Mouse (Mus musculus) adrenal gland, adult 8-10 months (tissue): ENCODE data around the gene Il6ra. TPM values are rescaled to one million over a fixed set of nuclear protein-coding genes. Genes with fewer than 3 reads are reported as not detected.
"Not testable (repeated sequence)": the region's sequence is repeated elsewhere in the genome, so short reads cannot be mapped to it uniquely, and the experiment has no call there.

Experiments used
- DNase-seq: peaks from one replicate; pipeline ENCODE4 v3.0.0; 2022
- total RNA-seq, 4 experiments: library from RNA; stranded (reverse); gene quantifications; 2 replicates each; pipeline ENCODE4 v1.2.4; 2022

Il6ra gene
- total RNA-seq, 4 experiments from 2014 or later, result 6.7 to 13.4 (median 10.1) TPM

- no peak for DNase-seq
These were observed 38.0 kb downstream of the Il6ra start for GRCm38 (mm10) chr3:89875021-89875420.

DNA sequence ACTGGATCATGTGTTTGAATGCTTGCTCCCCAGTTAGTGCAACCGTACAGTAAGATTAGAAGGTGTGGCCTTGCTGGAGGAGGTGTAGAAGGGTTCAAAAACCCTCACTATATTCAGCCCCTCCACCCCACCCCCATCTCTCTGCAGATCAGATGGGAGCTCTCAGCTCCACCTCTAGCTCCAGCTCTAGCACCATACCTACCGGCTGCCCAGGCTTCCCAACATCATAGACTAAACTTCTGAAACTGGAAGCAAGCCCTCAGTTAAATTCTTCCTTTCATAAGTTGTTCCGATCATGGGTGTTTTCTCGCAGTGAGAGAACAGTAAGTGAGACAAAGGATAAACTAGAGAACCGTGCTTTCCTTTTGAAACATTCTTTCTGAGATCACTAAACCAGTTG is 38.9 kb downstream of the Il6ra start:
- DNase-seq, result no peak

DNA sequence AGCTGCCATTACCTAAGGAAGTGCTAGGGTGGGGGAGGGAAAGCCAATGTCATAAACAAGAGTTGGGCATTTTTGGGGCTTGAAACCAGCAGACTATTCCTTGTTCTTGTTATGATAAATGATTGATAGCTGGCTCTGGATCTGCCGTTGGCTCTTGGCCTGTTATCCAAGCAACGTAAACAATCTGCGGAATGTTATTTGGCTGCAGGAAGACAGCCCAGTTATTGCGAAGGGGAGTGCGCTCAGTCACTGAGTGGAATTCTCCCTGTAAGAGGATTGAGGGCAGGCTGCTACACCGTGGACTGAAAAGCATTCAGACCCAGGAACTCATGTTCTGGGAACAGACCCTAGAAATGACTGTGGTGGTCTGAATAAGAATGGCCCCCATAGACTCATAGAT is 40.3 kb downstream of the Il6ra start:
- no peak for DNase-seq

DNA sequence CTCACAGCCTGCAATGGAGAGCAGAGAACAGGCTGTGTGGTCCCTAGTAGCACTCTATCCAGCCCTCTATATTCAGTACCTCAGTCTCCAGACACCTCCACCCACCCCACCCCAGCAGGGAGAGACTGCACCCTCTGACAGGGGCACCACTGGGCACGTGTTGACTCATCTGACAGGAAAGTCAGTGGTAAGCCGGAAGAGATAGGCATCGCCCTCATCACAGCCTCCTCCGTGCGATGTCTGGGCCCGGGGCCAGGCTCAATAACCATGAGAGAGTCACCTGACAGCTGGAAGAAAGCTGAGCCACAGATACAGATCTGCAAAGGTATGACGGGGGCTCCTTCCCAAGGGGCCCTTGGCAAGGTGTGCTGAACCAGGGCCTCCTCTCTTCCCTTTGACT is 40.8 kb downstream of the Il6ra start:
- no peak for DNase-seq

GRCm38 (mm10) chr3:89871339-89871914 is 41.6 kb downstream of the Il6ra start:
- DNase-seq, result no peak

- no peak for DNase-seq
These were observed 42.3 kb downstream of the Il6ra start for GRCm38 (mm10) chr3:89870472-89871271.

- no peak for DNase-seq
These were observed 43.4 kb downstream of the Il6ra start for GRCm38 (mm10) chr3:89869556-89869955.

DNA sequence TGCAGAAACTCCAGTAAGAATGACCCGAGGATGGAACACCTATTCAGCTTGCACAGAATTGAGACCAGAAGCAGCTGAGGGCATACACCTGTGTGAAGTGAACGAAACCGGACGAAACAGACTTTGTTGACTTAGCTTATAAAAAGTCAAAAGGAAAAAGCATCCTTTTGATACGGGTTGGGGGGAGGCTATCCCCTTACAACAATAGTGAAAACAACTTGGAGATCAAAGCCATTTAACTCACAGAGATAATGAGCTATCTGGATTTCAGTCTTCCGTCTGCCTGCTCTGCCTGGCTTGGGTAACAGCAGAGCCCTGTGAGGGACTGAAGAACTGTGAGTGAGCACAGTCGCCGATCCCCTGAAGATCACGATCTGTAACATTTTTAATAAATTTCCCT is 44.0 kb downstream of the Il6ra start:
- no peak for DNase-seq

DNA sequence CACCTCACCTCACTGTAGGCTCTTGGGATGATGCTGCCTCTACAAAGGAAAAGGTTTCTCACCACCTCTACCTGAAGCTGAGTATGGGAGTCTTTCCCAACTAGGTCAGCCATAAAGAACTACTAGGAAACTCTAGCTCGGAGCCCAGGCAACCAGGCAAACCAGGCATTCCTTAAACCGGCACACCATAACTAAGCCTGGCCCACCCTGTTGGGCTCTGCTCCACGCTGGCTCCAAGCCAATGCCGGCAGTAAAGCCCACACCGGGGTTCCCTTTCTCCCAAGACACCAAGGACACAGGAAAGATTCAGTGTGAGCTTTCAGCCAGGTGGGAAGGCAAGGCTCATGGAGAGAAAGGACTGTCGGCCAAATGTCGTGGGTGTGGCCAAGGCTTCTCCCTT is 44.6 kb downstream of the Il6ra start:
- no peak for DNase-seq

GRCm38 (mm10) chr3:89867651-89868050 is 45.3 kb downstream of the Il6ra start:
- DNase-seq, result no peak

- DNase-seq, result no peak
These were observed 47.2 kb downstream of the Il6ra start for GRCm38 (mm10) chr3:89865764-89866163.

DNA sequence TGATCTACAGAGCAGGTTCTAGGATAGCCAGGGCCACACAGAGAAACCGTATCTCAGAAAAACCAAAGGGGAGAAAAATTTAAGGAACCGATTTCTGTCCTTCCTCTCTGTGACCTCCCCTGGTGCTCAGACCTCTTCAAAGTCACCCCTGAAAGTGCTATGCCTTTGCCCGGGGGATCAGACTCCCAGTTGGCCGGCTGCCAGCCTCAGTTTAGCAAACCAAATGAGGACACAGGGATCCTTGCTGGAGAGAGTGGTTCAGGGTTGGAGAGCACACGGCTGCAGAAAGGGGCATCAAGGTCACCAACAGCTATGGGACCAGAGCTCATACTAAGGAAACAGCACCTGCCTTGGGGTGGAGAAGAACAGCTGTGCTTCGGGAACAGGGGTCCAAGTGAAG is 48.0 kb downstream of the Il6ra start:
- DNase-seq, result no peak

DNA sequence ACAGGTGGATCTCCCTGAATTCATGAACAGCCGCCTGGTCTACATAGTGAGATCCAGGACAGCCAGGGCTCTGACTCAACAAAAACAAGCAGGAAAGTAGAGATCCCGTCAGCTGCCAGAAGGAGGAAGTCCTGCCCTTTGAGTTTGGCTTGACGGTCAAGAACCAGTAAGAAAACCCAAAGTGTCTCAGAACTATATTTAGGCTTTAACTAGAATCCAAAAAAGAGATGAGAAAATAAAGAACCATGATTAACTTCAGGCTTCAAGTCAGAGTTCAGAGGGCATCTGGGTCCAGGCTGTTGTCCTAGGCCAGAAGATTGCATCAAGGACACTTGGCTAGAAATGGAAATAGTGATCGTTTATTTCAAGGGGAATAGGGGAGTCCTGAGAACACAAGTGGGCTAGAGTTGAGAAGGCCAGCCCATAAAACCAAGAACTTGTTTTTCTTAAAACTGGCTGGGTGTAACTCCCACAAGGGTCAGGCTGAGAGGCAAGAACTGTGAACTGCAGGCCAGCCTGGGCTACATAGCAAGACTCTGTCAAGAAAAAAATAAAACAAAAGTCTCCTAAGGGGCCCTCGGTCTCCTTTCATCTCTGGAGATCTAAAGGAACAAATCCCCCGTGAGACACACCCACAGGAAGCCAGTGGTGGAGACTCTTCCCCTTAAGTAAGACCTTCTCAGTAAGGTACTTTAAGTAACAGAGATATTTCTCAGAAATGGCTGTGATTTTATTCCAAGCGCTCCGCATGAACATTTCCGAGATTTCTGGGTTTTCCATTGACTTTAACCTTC is 49.1 kb downstream of the Il6ra start:
- peak; percentile 33 for DNase-seq

GRCm38 (mm10) chr3:89863276-89863675 is 49.7 kb downstream of the Il6ra start:
- DNase-seq, result not testable (repeated sequence)

DNA sequence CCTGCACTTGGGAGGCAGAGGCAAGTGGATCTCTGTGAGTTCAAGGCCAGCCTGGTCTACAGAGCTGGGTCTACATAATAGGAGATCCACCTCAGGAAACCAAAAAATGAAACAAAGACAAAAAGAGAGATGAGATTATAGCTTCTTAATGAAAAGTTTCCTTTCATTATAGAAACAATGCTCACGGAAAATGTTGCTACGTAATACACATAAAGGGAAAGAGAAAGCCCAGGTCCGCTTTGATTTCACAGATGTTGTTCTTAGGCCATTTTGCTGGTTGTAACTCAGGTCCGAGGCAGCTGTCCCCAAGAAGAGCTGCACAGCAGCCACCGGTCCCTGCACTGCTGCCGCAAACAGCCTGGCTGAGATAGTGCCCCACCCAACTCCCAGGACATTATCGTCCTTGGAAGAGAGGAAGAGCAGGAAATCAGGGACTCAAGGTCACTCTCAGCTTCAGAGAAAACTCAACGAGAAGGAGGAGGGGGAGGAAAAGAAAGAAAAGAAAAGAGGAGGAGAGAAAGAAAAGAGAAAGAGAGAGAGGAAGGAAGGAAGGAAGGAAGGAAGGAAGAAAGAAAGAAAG is 50.7 kb downstream of the Il6ra start:
- DNase-seq, result no peak

- DNase-seq, result peak; percentile 77
These were observed 51.9 kb downstream of the Il6ra start for GRCm38 (mm10) chr3:89861070-89861469.

GRCm38 (mm10) chr3:89860343-89860742 is 52.7 kb downstream of the Il6ra start:
- no peak for DNase-seq

DNA sequence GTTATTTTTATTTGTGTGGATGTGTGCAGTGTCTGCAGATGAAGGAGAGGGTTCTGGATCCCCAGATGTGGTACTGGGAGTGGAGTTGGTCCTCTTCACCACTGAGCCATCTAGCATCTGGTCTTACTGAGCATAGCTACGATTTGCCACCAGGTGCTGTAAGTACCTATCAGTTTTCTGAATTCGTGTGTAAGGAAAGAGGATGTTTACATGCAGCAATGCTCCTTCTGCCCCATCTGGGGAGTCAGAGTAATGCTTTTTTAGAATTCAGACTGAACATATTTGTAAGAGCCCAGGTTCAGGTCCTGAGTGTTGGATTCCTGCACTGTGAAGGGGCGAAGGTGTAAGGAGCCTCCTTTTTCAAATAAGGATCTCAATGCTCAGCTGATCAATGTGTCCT is 53.1 kb downstream of the Il6ra start:
- no peak for DNase-seq

- DNase-seq, result no peak
These were observed 54.1 kb downstream of the Il6ra start for GRCm38 (mm10) chr3:89858888-89859287.

GRCm38 (mm10) chr3:89858123-89858522 is 54.9 kb downstream of the Il6ra start:
- DNase-seq, result no peak

DNA sequence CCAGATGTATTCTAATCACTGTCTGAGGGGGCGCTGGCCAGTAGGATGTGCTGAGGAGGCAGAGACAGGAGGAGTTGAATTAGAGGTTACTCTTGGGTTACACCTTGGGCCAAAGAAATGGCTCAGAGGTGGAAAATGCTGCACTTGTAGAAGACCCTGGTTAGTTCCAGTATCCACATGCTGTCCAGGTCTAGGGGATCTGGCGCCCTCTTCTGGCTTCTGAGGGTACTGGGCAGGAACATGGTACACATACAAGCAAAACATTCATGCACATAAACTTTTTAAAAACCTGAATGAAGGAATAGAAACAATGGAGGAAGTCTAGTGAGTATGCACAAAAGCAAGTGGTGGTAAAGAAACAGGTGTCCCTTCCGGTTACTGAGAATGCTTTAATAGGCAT is 55.6 kb downstream of the Il6ra start:
- DNase-seq, result no peak

- DNase-seq, result peak; percentile 45
These were observed 59.2 kb downstream of the Il6ra start for GRCm38 (mm10) chr3:89853752-89854151.

- DNase-seq, result no peak
These were observed 64.9 kb downstream of the Il6ra start for GRCm38 (mm10) chr3:89848083-89848482.
